ENCODE assay signal across 19 mouse cellular contexts in genomic region chr7:36077271-36077670, GRCm38 (mm10).
DNase-seq lines count a peak whose midpoint lies in the region; ATAC-seq lines count a peak whose summit lies in the region.
"Had no signal": no experiment of that assay in that cellular context is flagged by ENCODE, and none has a peak within 500 bp of the region (broad histone marks: within the 10 kb centered on the region; RNA-seq: fewer than 3 reads in every experiment).

No protein-coding gene starts in this region.

- no peaks in the 10 kb centered on the region for H3K9me3 ChIP-seq in forebrain, embryonic 14.5 days (replicated peaks; ENCODE audit: control insufficient read depth, low read length)
- no peaks in the 10 kb centered on the region for H3K9me3 ChIP-seq in forebrain, embryonic 12.5 days
- peaks cover 6% of the 10 kb centered on the region for H3K9me3 ChIP-seq in kidney, embryonic 15.5 days (replicated peaks)
- H3K9me3 ChIP-seq in embryonic facial prominence, embryonic 10.5 days, result 0 out of 2 replicates have a peak, but pooled peaks cover 7% of the 10 kb centered on the region
- H3K9me3 ChIP-seq: heart, embryonic 15.5 days; limb, embryonic 13.5 days; stomach, embryonic 15.5 days had no signal

- H3K27me3 ChIP-seq in forebrain, embryonic 14.5 days (replicated peaks; ENCODE audit: control insufficient read depth, insufficient read depth, low read length), result peaks cover 25% of the 10 kb centered on the region; the same call in 1 of the 2 replicates
- H3K27me3 ChIP-seq in forebrain, embryonic 12.5 days, result peaks cover 34% of the 10 kb centered on the region
- peaks cover 8% of the 10 kb centered on the region for H3K27me3 ChIP-seq in kidney, embryonic 15.5 days
- peaks cover 5% of the 10 kb centered on the region; the same call in 1 of the 2 replicates for H3K27me3 ChIP-seq in embryonic facial prominence, embryonic 10.5 days (replicated peaks; ENCODE audit: low read depth, poor library complexity, severe bottlenecking)
- H3K27me3 ChIP-seq: liver, embryonic 13.5 days; stomach, embryonic 15.5 days had no signal

- H3K4me2 ChIP-seq in forebrain, embryonic 14.5 days (ENCODE audit: low read length), result no peak overlapping the region
- H3K4me2 ChIP-seq in forebrain, embryonic 12.5 days, result no peak overlapping the region
- H3K4me2 ChIP-seq in kidney, embryonic 15.5 days, result no peak overlapping the region
- H3K4me2 ChIP-seq: heart, embryonic 15.5 days; limb, embryonic 13.5 days; liver, embryonic 13.5 days; stomach, embryonic 15.5 days had no signal

- peaks cover 23% of the 10 kb centered on the region for H3K4me1 ChIP-seq in forebrain, embryonic 14.5 days (ENCODE audit: control insufficient read depth, insufficient read depth, low read length)
- H3K4me1 ChIP-seq in forebrain, embryonic 12.5 days, result peaks cover 30% of the 10 kb centered on the region
- H3K4me1 ChIP-seq in kidney, embryonic 15.5 days, result peaks cover 36% of the 10 kb centered on the region
- H3K4me1 ChIP-seq in embryonic facial prominence, embryonic 10.5 days, result peaks cover 60% of the 10 kb centered on the region
- H3K4me1 ChIP-seq: liver, embryonic 13.5 days had no signal

- WGBS in forebrain, embryonic 14.5 days, result 42% methylated on average over 2 of the region's 2 CpGs
- WGBS in forebrain, embryonic 12.5 days, result 67% methylated on average over 2 of the region's 2 CpGs
- 84% methylated on average over 2 of the region's 2 CpGs for WGBS in kidney, embryonic 15.5 days
- WGBS in embryonic facial prominence, embryonic 10.5 days, result 69% methylated on average over 2 of the region's 2 CpGs

- H3K9ac ChIP-seq in forebrain, embryonic 14.5 days (ENCODE audit: low read length), result no peak overlapping the region
- H3K9ac ChIP-seq in forebrain, embryonic 12.5 days, result no peak overlapping the region
- H3K9ac ChIP-seq in kidney, embryonic 15.5 days, result no peak overlapping the region
- H3K9ac ChIP-seq: heart, embryonic 15.5 days; limb, embryonic 13.5 days; liver, embryonic 13.5 days; stomach, embryonic 15.5 days had no signal

- peak; percentile 46 for DNase-seq in forebrain, embryonic 14.5 days (ENCODE audit: low spot score)
- DNase-seq in kidney, postnatal 14 days, result no peak
- DNase-seq in lung, postnatal 14 days, result peak; percentile 7
- DNase-seq in lung, adult 18-20 months, result no peak
- DNase-seq in embryonic facial prominence, embryonic 10.5 days (ENCODE audit: low spot score), result no peak
- DNase-seq: cerebellum, adult 18-20 months; heart, postnatal 36 days; kidney, adult 11 months; liver, embryonic 13.5 days; thymus, adult 2 months; thymus, postnatal 4 days had no signal

- no peak overlapping the region for H3K27ac ChIP-seq in forebrain, embryonic 14.5 days (ENCODE audit: low read depth, low read length)
- H3K27ac ChIP-seq in forebrain, embryonic 12.5 days, result no peak overlapping the region
- peak overlapping the region; percentile 78; the same call in 1 of the 2 replicates for H3K27ac ChIP-seq in kidney, embryonic 15.5 days
- H3K27ac ChIP-seq in embryonic facial prominence, embryonic 10.5 days (replicated peaks), result peak overlapping the region; percentile 83; the same call in 1 of the 2 replicates
- H3K27ac ChIP-seq: heart, embryonic 15.5 days; kidney, postnatal 0 days; liver, embryonic 13.5 days; stomach, embryonic 15.5 days had no signal

- no peak for ATAC-seq in forebrain, embryonic 14.5 days
- no peak for ATAC-seq in forebrain, embryonic 12.5 days (ENCODE audit: low FRiP score)
- no peak for ATAC-seq in kidney, embryonic 15.5 days (replicated peaks; ENCODE audit: low FRiP score)
- ATAC-seq in megakaryocyte-erythroid progenitor cell, adult 5-6 weeks (replicated peaks; ENCODE audit: low FRiP score, low TSS enrichment, poor library complexity, severe bottlenecking), result no peak
- ATAC-seq: midbrain, embryonic 16.5 days had no signal

- H3K36me3 ChIP-seq in forebrain, embryonic 14.5 days (ENCODE audit: control insufficient read depth, insufficient read depth, low read length), result no peaks in the 10 kb centered on the region
- no peaks in the 10 kb centered on the region for H3K36me3 ChIP-seq in forebrain, embryonic 12.5 days (replicated peaks)
- no peaks in the 10 kb centered on the region for H3K36me3 ChIP-seq in kidney, embryonic 15.5 days
- no peaks in the 10 kb centered on the region for H3K36me3 ChIP-seq in embryonic facial prominence, embryonic 10.5 days (replicated peaks)
- H3K36me3 ChIP-seq: heart, embryonic 15.5 days; limb, embryonic 13.5 days; liver, embryonic 13.5 days; stomach, embryonic 15.5 days had no signal

- H3K4me3 ChIP-seq in forebrain, embryonic 14.5 days (ENCODE audit: low read depth, low read length), result no peak overlapping the region
- H3K4me3 ChIP-seq in forebrain, embryonic 12.5 days (replicated peaks), result no peak overlapping the region
- no peak overlapping the region for H3K4me3 ChIP-seq in kidney, embryonic 15.5 days (replicated peaks)
- H3K4me3 ChIP-seq in embryonic facial prominence, embryonic 10.5 days, result no peak overlapping the region
- H3K4me3 ChIP-seq: heart, embryonic 15.5 days; limb, embryonic 13.5 days; liver, embryonic 13.5 days; stomach, embryonic 15.5 days had no signal

Comparison
In these comparisons a context has a peak if more than half of its experiments do, and no peak if none do; other contexts are left out.
1. DNase-seq: peak in forebrain, embryonic 14.5 days (single experiment) and lung, postnatal 14 days (single experiment); none in kidney, postnatal 14 days (single experiment), lung, adult 18-20 months (0 of 2) and embryonic facial prominence, embryonic 10.5 days (single experiment).
2. H3K27ac ChIP-seq: peak in kidney, embryonic 15.5 days (single experiment) and embryonic facial prominence, embryonic 10.5 days (single experiment); none in forebrain, embryonic 14.5 days (single experiment) and forebrain, embryonic 12.5 days (single experiment).